Mouse (Mus musculus): ENCODE data around the gene Sap25. TPM values are rescaled to one million over a fixed set of nuclear protein-coding genes. Genes with fewer than 3 reads are reported as not detected.
A peak's percentile ranks its signal among the peaks of the same experiment; 100 is the strongest.

The Sap25 gene
- polyA plus RNA-seq (2012; rRNA removed) (12.7 and 13.7 TPM in 2 replicates), polyA plus RNA-seq (2014; fragmentation: Nextera tagmentation; extraction: Ambion mirVana) (2.3 and 2.9 TPM in 2 replicates)

GRCm38 (mm10) chr5:137641054-137641453, at the start of gene Sap25:
Gene Sap25, plus strand, starts transcription at chr5:137641334.
- DNase-seq (ENCODE audit: low read depth in 3 of 3, low spot score in 3 of 3): no peak
- ATAC-seq (ENCODE audit: insufficient read depth): no peak
- H3K9me3 ChIP-seq (ENCODE audit: control insufficient read depth, low read length): no peaks in the 10 kb centered on the region
- H3K4me2 ChIP-seq (ENCODE audit: low read depth): no peak within 1 kb of the TSS
- peaks cover 21% of the 10 kb centered on the region for H3K36me3 ChIP-seq (replicated peaks; ENCODE audit: control insufficient read depth, insufficient read depth, low read depth)
- H3K4me3 ChIP-seq (ENCODE audit: insufficient read depth in 1 of 2, low read depth in 2 of 2, low read length in 2 of 2): no peak within 1 kb of the TSS
- 73% methylated on average over 19 of the region's 19 CpGs for WGBS (ENCODE audit: insufficient replicate concordance)
- H3K27me3 ChIP-seq (ENCODE audit: control insufficient read depth, insufficient read depth, low read length): peaks cover 16% of the 10 kb centered on the region
- no peak within 1 kb of the TSS for H3K27ac ChIP-seq
- H3K9ac ChIP-seq (replicated peaks): no peak within 1 kb of the TSS
- H3K4me1 ChIP-seq (replicated peaks; ENCODE audit: control insufficient read depth in 2 of 2, insufficient read depth in 2 of 2, low read length in 1 of 2): peaks cover 2% of the 10 kb centered on the region in 2 experiments; a peak in 2 of 4 replicates
- TF ChIP-seq CTCF (IDR thresholded peaks at IDR 0.05; ENCODE audit: low read depth) (peak; percentile 89), EP300 (IDR thresholded peaks at IDR 0.05; ENCODE audit: low read depth) (no peak)

DNA sequence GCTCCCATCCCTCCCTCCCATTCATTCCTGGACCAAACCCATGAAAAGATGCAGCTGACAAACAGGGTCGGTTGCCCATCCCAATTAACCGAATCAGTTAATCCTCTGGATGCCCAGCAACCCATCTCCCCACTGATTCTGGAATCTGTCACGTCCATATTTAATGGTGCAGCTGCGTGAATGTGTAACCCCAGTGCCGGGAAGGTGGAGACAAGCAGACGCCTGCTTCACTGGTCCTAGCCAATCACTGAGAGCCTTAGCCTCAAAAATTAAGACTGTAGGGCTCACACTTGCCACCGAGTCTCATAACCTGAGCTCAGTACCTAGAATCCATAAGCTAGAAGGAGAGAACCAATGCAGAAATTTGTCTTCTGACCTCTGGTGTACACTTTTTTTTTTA, 45.2 kb upstream of the Sap25 start:
- Histone ChIP-seq H3K27me3 (ENCODE audit: control insufficient read depth, insufficient read depth, low read length) (no peaks in the 10 kb centered on the region), H3K4me1 (replicated peaks; ENCODE audit: control insufficient read depth in 2 of 2, insufficient read depth in 2 of 2, low read length in 1 of 2) (peaks cover 17 to 32% of the 10 kb centered on the region in 2 experiments), H3K4me2 (ENCODE audit: low read depth) (no peak overlapping the region), H3K36me3 (replicated peaks; ENCODE audit: control insufficient read depth, insufficient read depth, low read depth) (no peaks in the 10 kb centered on the region), H3K9me3 (ENCODE audit: control insufficient read depth, low read length) (no peaks in the 10 kb centered on the region), H3K9ac (replicated peaks) (no peak overlapping the region), H3K27ac (no peak overlapping the region), H3K4me3 (ENCODE audit: insufficient read depth in 1 of 2, low read depth in 2 of 2, low read length in 2 of 2) (no peak overlapping the region)
- TF ChIP-seq EP300 (IDR thresholded peaks at IDR 0.05; ENCODE audit: low read depth): no peak
- TF ChIP-seq CTCF (IDR thresholded peaks at IDR 0.05; ENCODE audit: low read depth): no peak
- no peak for DNase-seq (ENCODE audit: low read depth in 3 of 3, low spot score in 3 of 3)
- WGBS (ENCODE audit: insufficient replicate concordance): 80% methylated on average over 7 of the region's 7 CpGs
- ATAC-seq (ENCODE audit: insufficient read depth): no peak

- WGBS (ENCODE audit: insufficient replicate concordance): 24% methylated on average over 30 of the region's 30 CpGs
These were observed 44.4 kb upstream of the Sap25 start for GRCm38 (mm10) chr5:137596601-137597261.

GRCm38 (mm10) chr5:137597625-137598024, 43.5 kb upstream of the Sap25 start:
- Histone ChIP-seq H3K27me3 (ENCODE audit: control insufficient read depth, insufficient read depth, low read length) (no peaks in the 10 kb centered on the region), H3K4me1 (replicated peaks; ENCODE audit: control insufficient read depth in 2 of 2, insufficient read depth in 2 of 2, low read length in 1 of 2) (peaks cover 23 to 36% of the 10 kb centered on the region in 2 experiments), H3K4me2 (ENCODE audit: low read depth) (no peak overlapping the region), H3K36me3 (replicated peaks; ENCODE audit: control insufficient read depth, insufficient read depth, low read depth) (no peaks in the 10 kb centered on the region), H3K9ac (replicated peaks) (no peak overlapping the region), H3K9me3 (ENCODE audit: control insufficient read depth, low read length) (no peaks in the 10 kb centered on the region), H3K27ac (no peak overlapping the region), H3K4me3 (ENCODE audit: insufficient read depth in 1 of 2, low read depth in 2 of 2, low read length in 2 of 2) (no peak overlapping the region)
- WGBS (ENCODE audit: insufficient replicate concordance): 68% methylated on average over 6 of the region's 6 CpGs
- ATAC-seq (ENCODE audit: insufficient read depth) (no peak), DNase-seq (ENCODE audit: low read depth in 3 of 3, low spot score in 3 of 3) (no peak)
- TF ChIP-seq EP300 (IDR thresholded peaks at IDR 0.05; ENCODE audit: low read depth) (no peak), CTCF (IDR thresholded peaks at IDR 0.05; ENCODE audit: low read depth) (0 out of 2 replicates have a peak, but pooled peaks have one; percentile 1)

More at GRCm38 (mm10) chr5:137596601-137597261, 44.4 kb upstream of the Sap25 start:
- Histone ChIP-seq H3K4me2 (ENCODE audit: low read depth) (peak overlapping the region; percentile 58), H3K4me1 (replicated peaks; ENCODE audit: control insufficient read depth in 2 of 2, insufficient read depth in 2 of 2, low read length in 1 of 2) (peaks cover 17 to 32% of the 10 kb centered on the region in 2 experiments), H3K9me3 (ENCODE audit: control insufficient read depth, low read length) (no peaks in the 10 kb centered on the region), H3K27ac (no peak overlapping the region; the same call in 1 of the 2 replicates), H3K27me3 (ENCODE audit: control insufficient read depth, insufficient read depth, low read length) (no peaks in the 10 kb centered on the region), H3K36me3 (replicated peaks; ENCODE audit: control insufficient read depth, insufficient read depth, low read depth) (no peaks in the 10 kb centered on the region), H3K9ac (replicated peaks) (0 out of 2 replicates have a peak overlapping the region, but pooled peaks have one; percentile 5), H3K4me3 (ENCODE audit: insufficient read depth in 1 of 2, low read depth in 2 of 2, low read length in 2 of 2) (peak overlapping the region; percentile 31 to 37; a peak in 3 of 4 replicates)
- TF ChIP-seq EP300 (IDR thresholded peaks at IDR 0.05; ENCODE audit: low read depth) (no peak), CTCF (IDR thresholded peaks at IDR 0.05; ENCODE audit: low read depth) (no peak)
- ATAC-seq (ENCODE audit: insufficient read depth): no peak
- peak in 1 of 3 experiments; percentile 47 for DNase-seq (ENCODE audit: low read depth in 3 of 3, low spot score in 3 of 3)

DNA sequence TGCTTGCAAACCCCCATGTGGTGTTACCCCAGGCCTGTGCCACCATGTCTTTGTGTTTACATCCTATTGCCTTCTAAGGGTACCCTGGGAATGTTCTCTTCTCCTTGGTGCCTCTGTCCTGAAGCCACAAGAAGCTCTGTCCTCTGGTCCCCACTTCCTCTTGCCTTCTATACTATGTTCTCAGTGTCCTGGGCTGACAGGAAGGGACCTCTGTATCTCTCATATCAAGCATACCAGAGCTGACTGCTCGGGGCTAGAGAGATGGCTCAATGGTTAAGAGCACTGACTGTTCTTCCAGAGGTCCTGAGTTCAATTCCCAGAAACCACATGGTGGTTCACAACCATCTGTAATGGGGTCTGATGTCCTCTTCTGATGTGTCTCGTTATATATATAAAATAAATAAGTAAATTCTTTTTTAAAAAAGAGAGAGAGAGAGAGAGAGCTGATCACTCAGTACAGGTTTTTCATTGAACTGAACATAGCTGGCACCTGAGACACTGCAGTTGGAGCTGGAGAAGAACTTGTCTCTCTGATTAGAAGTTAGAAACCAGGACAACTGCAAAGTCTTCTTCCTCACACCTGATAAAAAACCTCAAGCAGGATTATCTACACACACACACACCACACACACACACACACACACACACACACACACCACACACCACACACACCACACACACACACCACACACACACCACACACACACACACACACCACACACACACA, 42.9 kb upstream of the Sap25 start:
- Histone ChIP-seq H3K4me3 (ENCODE audit: insufficient read depth in 1 of 2, low read depth in 2 of 2, low read length in 2 of 2) (no peak overlapping the region; a peak in 1 of 4 replicates), H3K4me1 (replicated peaks; ENCODE audit: control insufficient read depth in 2 of 2, insufficient read depth in 2 of 2, low read length in 1 of 2) (peaks cover 23 to 38% of the 10 kb centered on the region in 2 experiments), H3K27me3 (ENCODE audit: control insufficient read depth, insufficient read depth, low read length) (no peaks in the 10 kb centered on the region), H3K36me3 (replicated peaks; ENCODE audit: control insufficient read depth, insufficient read depth, low read depth) (no peaks in the 10 kb centered on the region), H3K27ac (no peak overlapping the region), H3K4me2 (ENCODE audit: low read depth) (no peak overlapping the region), H3K9me3 (ENCODE audit: control insufficient read depth, low read length) (no peaks in the 10 kb centered on the region), H3K9ac (replicated peaks) (no peak overlapping the region)
- 16% methylated on average over 2 of the region's 2 CpGs for WGBS (ENCODE audit: insufficient replicate concordance)
- ATAC-seq (ENCODE audit: insufficient read depth) (no peak), DNase-seq (ENCODE audit: low read depth in 3 of 3, low spot score in 3 of 3) (no peak)
- TF ChIP-seq EP300 (IDR thresholded peaks at IDR 0.05; ENCODE audit: low read depth) (0 out of 2 replicates have a peak, but pooled peaks have one; percentile 8), CTCF (IDR thresholded peaks at IDR 0.05; ENCODE audit: low read depth) (no peak)

All from liver, embryonic 14.5 days (tissue).